Mouse (Mus musculus): ENCODE results near the gene Gm20388. TPM values are rescaled to one million over a fixed set of nuclear protein-coding genes. Genes with fewer than 3 reads are reported as not detected.

Gm20388 gene
- total and polyA plus RNA-seq, 3 experiments: 0.02 to 0.05 TPM; not detected in 1

DNA sequence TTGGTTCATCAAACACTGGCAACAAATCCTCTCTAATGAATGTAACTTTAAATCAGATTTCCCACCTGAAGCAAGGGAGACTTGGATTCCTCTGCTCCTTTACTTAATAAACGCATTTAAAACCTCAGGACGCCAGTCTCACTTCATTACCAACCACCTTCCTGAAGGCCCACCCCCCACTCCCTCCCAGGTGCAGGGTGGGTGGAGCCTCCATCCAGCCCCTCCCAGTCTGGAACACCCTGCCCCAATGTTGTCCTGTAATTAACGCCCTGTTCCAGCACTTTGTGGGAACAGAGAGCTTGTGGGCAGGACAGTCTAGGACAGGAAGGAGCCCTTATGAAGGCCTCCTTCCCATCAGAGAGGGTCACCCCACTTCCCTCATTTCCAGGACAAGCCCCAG, 1883.5 kb downstream of the Gm20388 start:
- no peak for TF ChIP-seq POLR2AphosphoS5 (IDR thresholded peaks at IDR 0.05; ENCODE audit: insufficient replicate concordance, low read depth, low read length)
- TF ChIP-seq GATA2 (IDR thresholded peaks at IDR 0.05; ENCODE audit: borderline replicate concordance, low read depth, low read length): no peak
- TF ChIP-seq CTCF (IDR thresholded peaks at IDR 0.05; ENCODE audit: low read depth, low read length): no peak
- no peak for TF ChIP-seq TAL1 (conservative IDR thresholded peaks at IDR 0.05; ENCODE audit: low read depth, low read length)
- TF ChIP-seq GATA1 (IDR thresholded peaks at IDR 0.05; ENCODE audit: borderline replicate concordance, low read length): no peak
- DNase-seq (ENCODE audit: low spot score) (no peak), ATAC-seq (ENCODE audit: extremely low read depth, insufficient number of reproducible peaks, low FRiP score, poor library complexity, severe bottlenecking) (no peak)
- Histone ChIP-seq H3K9me3 (replicated peaks) (no peaks in the 10 kb centered on the region), H3K4me3 (ENCODE audit: low read depth, low read length) (no peak overlapping the region), H3K4me1 (ENCODE audit: insufficient read depth, low read depth, low read length) (no peaks in the 10 kb centered on the region; the same call in 1 of the 2 replicates), H3K36me3 (replicated peaks) (peaks cover 50% of the 10 kb centered on the region), H3K27me3 (ENCODE audit: insufficient read depth, low read length) (peaks cover 3% of the 10 kb centered on the region; the same call in 1 of the 2 replicates)

DNA sequence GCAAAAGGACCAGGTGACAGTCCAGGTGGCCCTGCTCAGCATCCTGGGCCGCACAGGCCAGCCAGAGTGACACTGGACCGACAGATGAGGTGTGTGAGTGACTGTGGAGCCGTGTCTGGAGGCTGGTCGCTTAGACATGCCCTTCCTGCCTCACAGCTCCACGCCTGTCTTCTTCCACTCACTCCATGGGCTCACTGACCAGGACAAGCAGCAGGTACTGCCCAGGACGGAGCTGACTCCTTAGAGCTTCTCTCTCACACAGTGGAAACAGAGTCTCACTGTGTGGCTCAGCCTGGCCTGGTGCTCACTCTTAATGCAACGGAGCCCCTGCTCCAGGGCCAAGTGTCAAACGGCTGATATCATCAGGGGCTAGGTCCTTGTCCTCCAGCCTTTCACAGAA, 1884.8 kb downstream of the Gm20388 start:
- Histone ChIP-seq H3K4me3 (ENCODE audit: low read depth, low read length) (no peak overlapping the region), H3K9me3 (replicated peaks) (no peaks in the 10 kb centered on the region), H3K27me3 (ENCODE audit: insufficient read depth, low read length) (no peaks in the 10 kb centered on the region), H3K4me1 (ENCODE audit: insufficient read depth, low read depth, low read length) (no peaks in the 10 kb centered on the region), H3K36me3 (replicated peaks) (peaks cover 63% of the 10 kb centered on the region)
- no peak for TF ChIP-seq CTCF (IDR thresholded peaks at IDR 0.05; ENCODE audit: low read depth, low read length)
- no peak for TF ChIP-seq POLR2AphosphoS5 (IDR thresholded peaks at IDR 0.05; ENCODE audit: insufficient replicate concordance, low read depth, low read length)
- no peak for TF ChIP-seq GATA2 (IDR thresholded peaks at IDR 0.05; ENCODE audit: borderline replicate concordance, low read depth, low read length)
- no peak for TF ChIP-seq TAL1 (conservative IDR thresholded peaks at IDR 0.05; ENCODE audit: low read depth, low read length)
- TF ChIP-seq GATA1 (IDR thresholded peaks at IDR 0.05; ENCODE audit: borderline replicate concordance, low read length): no peak
- DNase-seq (ENCODE audit: low spot score) (no peak), ATAC-seq (ENCODE audit: extremely low read depth, insufficient number of reproducible peaks, low FRiP score, poor library complexity, severe bottlenecking) (no peak)

DNA sequence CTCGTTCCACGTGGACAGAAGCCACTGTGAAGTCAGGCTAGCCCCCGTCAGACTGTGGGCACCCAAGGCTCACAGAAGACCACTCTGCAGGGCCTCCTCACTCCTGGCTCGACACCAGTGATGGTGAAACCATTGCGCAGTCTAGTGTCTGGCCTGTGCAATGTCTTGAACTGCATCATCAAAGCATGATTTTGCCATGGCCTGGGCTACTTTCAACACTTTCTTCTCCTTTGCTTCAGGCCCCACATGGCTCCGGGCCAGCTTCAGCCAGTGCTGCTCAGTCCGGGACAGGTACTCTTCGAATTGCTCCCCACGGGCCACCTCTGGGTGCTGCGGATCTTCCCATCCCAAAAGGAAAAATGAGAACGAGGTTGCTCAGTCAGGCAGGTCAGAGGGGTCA, 1885.8 kb downstream of the Gm20388 start:
- H3K4me1 ChIP-seq (ENCODE audit: insufficient read depth, low read depth, low read length): no peaks in the 10 kb centered on the region
- TF ChIP-seq GATA2 (IDR thresholded peaks at IDR 0.05; ENCODE audit: borderline replicate concordance, low read depth, low read length) (no peak), POLR2AphosphoS5 (IDR thresholded peaks at IDR 0.05; ENCODE audit: insufficient replicate concordance, low read depth, low read length) (no peak), TAL1 (conservative IDR thresholded peaks at IDR 0.05; ENCODE audit: low read depth, low read length) (no peak), CTCF (IDR thresholded peaks at IDR 0.05; ENCODE audit: low read depth, low read length) (no peak), GATA1 (IDR thresholded peaks at IDR 0.05; ENCODE audit: borderline replicate concordance, low read length) (no peak)
- DNase-seq (ENCODE audit: low spot score): no peak
- H3K27me3 ChIP-seq (ENCODE audit: insufficient read depth, low read length): no peaks in the 10 kb centered on the region
- no peaks in the 10 kb centered on the region for H3K9me3 ChIP-seq (replicated peaks)
- peaks cover 73% of the 10 kb centered on the region for H3K36me3 ChIP-seq (replicated peaks)
- no peak overlapping the region for H3K4me3 ChIP-seq (ENCODE audit: low read depth, low read length)
- no peak for ATAC-seq (ENCODE audit: extremely low read depth, insufficient number of reproducible peaks, low FRiP score, poor library complexity, severe bottlenecking)

DNA sequence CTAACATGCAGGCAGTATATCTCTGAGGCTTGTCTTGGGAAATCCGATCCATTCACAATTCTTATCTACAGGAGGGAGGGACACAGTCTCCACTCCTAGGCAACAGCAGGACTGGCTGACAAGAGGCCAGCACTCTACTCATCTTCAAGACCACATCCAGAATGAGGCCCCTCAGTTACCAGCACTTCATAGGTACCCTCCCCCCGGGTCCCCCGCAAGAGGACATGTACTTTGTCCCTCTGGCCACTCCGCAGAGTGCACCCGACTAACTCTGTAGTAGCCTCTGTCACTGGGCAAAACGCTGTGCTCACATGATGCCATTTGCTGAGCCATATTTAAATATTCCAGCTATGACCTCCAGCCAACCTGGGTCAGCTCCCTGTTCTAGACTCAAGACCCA, 1887.8 kb downstream of the Gm20388 start:
- H3K36me3 ChIP-seq (replicated peaks): peaks cover 89% of the 10 kb centered on the region
- ATAC-seq (ENCODE audit: extremely low read depth, insufficient number of reproducible peaks, low FRiP score, poor library complexity, severe bottlenecking) (no peak), DNase-seq (ENCODE audit: low spot score) (no peak)
- no peak overlapping the region for H3K4me3 ChIP-seq (ENCODE audit: low read depth, low read length)
- H3K9me3 ChIP-seq (replicated peaks): no peaks in the 10 kb centered on the region
- H3K27me3 ChIP-seq (ENCODE audit: insufficient read depth, low read length): no peaks in the 10 kb centered on the region
- no peaks in the 10 kb centered on the region for H3K4me1 ChIP-seq (ENCODE audit: insufficient read depth, low read depth, low read length)
- TF ChIP-seq POLR2AphosphoS5 (IDR thresholded peaks at IDR 0.05; ENCODE audit: insufficient replicate concordance, low read depth, low read length): no peak
- TF ChIP-seq GATA1 (IDR thresholded peaks at IDR 0.05; ENCODE audit: borderline replicate concordance, low read length): no peak
- TF ChIP-seq CTCF (IDR thresholded peaks at IDR 0.05; ENCODE audit: low read depth, low read length): no peak
- TF ChIP-seq TAL1 (conservative IDR thresholded peaks at IDR 0.05; ENCODE audit: low read depth, low read length): no peak
- TF ChIP-seq GATA2 (IDR thresholded peaks at IDR 0.05; ENCODE audit: borderline replicate concordance, low read depth, low read length): no peak

DNA sequence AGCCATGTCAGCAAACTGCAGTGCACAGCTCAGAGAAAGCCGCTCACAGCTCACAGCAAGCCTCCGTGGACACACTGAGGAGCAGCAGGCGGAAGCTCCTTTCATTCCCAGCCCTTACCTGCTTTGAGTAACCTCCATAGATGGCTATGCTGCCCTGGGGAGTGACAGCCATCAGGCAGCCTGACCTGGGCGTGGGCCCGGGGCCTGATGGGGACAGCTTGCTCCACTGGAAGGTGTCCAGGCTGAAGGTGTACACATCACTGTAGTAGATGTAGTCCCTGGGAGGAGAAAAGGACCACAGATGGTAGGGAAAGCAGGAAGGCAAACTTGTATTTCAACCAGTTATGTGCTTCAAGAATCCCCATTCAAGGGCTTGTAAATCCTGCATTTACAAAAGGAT, 1894.2 kb downstream of the Gm20388 start:
- H3K27me3 ChIP-seq (ENCODE audit: insufficient read depth, low read length): no peaks in the 10 kb centered on the region
- peaks cover 2% of the 10 kb centered on the region; the same call in 1 of the 2 replicates for H3K4me1 ChIP-seq (ENCODE audit: insufficient read depth, low read depth, low read length)
- H3K36me3 ChIP-seq (replicated peaks): peaks cover 92% of the 10 kb centered on the region
- no peak for ATAC-seq (ENCODE audit: extremely low read depth, insufficient number of reproducible peaks, low FRiP score, poor library complexity, severe bottlenecking)
- H3K4me3 ChIP-seq (ENCODE audit: low read depth, low read length): no peak overlapping the region
- no peak for DNase-seq (ENCODE audit: low spot score)
- TF ChIP-seq GATA1 (IDR thresholded peaks at IDR 0.05; ENCODE audit: borderline replicate concordance, low read length): no peak
- H3K9me3 ChIP-seq (replicated peaks): no peaks in the 10 kb centered on the region

DNA sequence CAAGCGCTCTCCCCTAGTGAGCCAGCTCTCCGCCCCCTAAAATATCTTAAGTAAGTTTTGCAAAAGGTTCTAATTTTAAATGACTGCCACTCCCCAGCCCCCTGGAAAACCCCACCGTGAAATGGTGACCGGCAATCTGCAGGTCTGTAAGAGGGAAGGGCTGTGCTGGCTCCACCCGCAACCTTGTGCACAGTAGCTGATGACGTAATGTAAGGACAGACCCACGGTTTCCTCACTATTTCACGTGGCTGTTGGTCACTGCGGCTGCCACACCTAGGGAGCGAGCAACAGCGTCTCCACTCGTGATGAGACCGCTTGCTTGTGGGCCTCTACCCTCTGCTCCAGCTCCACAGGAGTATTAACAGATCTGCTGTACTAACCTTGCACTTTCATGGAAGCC, 1895.5 kb downstream of the Gm20388 start:
- H3K4me1 ChIP-seq (ENCODE audit: insufficient read depth, low read depth, low read length): peaks cover 2% of the 10 kb centered on the region; the same call in 1 of the 2 replicates

More for the DNA sequence above, 1895.5 kb downstream of the Gm20388 start:
- ATAC-seq (ENCODE audit: extremely low read depth, insufficient number of reproducible peaks, low FRiP score, poor library complexity, severe bottlenecking) (no peak), DNase-seq (ENCODE audit: low spot score) (no peak)
- Histone ChIP-seq H3K9me3 (replicated peaks) (no peaks in the 10 kb centered on the region), H3K4me3 (ENCODE audit: low read depth, low read length) (no peak overlapping the region), H3K27me3 (ENCODE audit: insufficient read depth, low read length) (no peaks in the 10 kb centered on the region), H3K36me3 (replicated peaks) (peaks cover 92% of the 10 kb centered on the region)
- TF ChIP-seq TAL1 (conservative IDR thresholded peaks at IDR 0.05; ENCODE audit: low read depth, low read length): no peak
- TF ChIP-seq GATA1 (IDR thresholded peaks at IDR 0.05; ENCODE audit: borderline replicate concordance, low read length): no peak
- no peak for TF ChIP-seq POLR2AphosphoS5 (IDR thresholded peaks at IDR 0.05; ENCODE audit: insufficient replicate concordance, low read depth, low read length)
- TF ChIP-seq GATA2 (IDR thresholded peaks at IDR 0.05; ENCODE audit: borderline replicate concordance, low read depth, low read length): no peak
- TF ChIP-seq CTCF (IDR thresholded peaks at IDR 0.05; ENCODE audit: low read depth, low read length): no peak

Data from G1E (cell line).